Mouse (Mus musculus) layer of hippocampus, postnatal 25 days (tissue): ENCODE data around the gene Tpk1. TPM values are rescaled to one million over a fixed set of nuclear protein-coding genes. Genes with fewer than 3 reads are reported as not detected.
A peak's percentile ranks its signal among the peaks of the same experiment; 100 is the strongest.

Experiments
- DNase-seq, 2 experiments: peaks; one replicate each; pipeline ENCODE4 v3.0.0; 2022; ENCODE audit warnings: mixed read lengths in 2 of 2, low spot score in 1 of 2; ENCODE audit errors: extremely low spot score in 1 of 2
- total RNA-seq, 2 experiments: library from RNA; stranded (reverse); gene quantifications; 2 replicates each; pipeline ENCODE4 v1.2.3; 2021

Tpk1 gene
- total RNA-seq, 2 experiments from 2014 or later, result 2.1 to 3.2 TPM

- no peak for DNase-seq
Observed at GRCm38 (mm10) chr6:43459082-43459481, 207.0 kb downstream of the Tpk1 start.

- no peak for DNase-seq
Observed at GRCm38 (mm10) chr6:43457989-43458388, 208.1 kb downstream of the Tpk1 start.

GRCm38 (mm10) chr6:43449498-43449897 is 216.6 kb downstream of the Tpk1 start:
- DNase-seq, result no peak

GRCm38 (mm10) chr6:43445856-43446255 is 220.2 kb downstream of the Tpk1 start:
- no peak for DNase-seq

- DNase-seq, result no peak
Observed at GRCm38 (mm10) chr6:43442191-43442590, 223.9 kb downstream of the Tpk1 start.

- DNase-seq, result peak in 1 of 2 experiments; percentile 14
Observed at GRCm38 (mm10) chr6:43435987-43436541, 230.0 kb downstream of the Tpk1 start.

GRCm38 (mm10) chr6:43434365-43434764 is 231.7 kb downstream of the Tpk1 start:
- no peak for DNase-seq

- no peak for DNase-seq
Observed at GRCm38 (mm10) chr6:43424978-43425377, 241.1 kb downstream of the Tpk1 start.

- DNase-seq, result no peak
Observed at GRCm38 (mm10) chr6:43420358-43420979, 245.6 kb downstream of the Tpk1 start.

GRCm38 (mm10) chr6:43408949-43409348 is 257.1 kb downstream of the Tpk1 start:
- no peak for DNase-seq

- DNase-seq, result no peak
Observed at GRCm38 (mm10) chr6:43403076-43403475, 263.0 kb downstream of the Tpk1 start.

GRCm38 (mm10) chr6:43402219-43402997 is 263.7 kb downstream of the Tpk1 start:
- no peak for DNase-seq

- DNase-seq, result no peak
Observed at GRCm38 (mm10) chr6:43396426-43396825, 269.7 kb downstream of the Tpk1 start.

GRCm38 (mm10) chr6:43395538-43395937 is 270.5 kb downstream of the Tpk1 start:
- DNase-seq, result peak in 1 of 2 experiments; percentile 18

GRCm38 (mm10) chr6:43391358-43391757 is 274.7 kb downstream of the Tpk1 start:
- DNase-seq, result no peak

GRCm38 (mm10) chr6:43387273-43387672 is 278.8 kb downstream of the Tpk1 start:
- DNase-seq, result no peak

- no peak for DNase-seq
Observed at GRCm38 (mm10) chr6:43384841-43385240, 281.2 kb downstream of the Tpk1 start.

- no peak for DNase-seq
Observed at GRCm38 (mm10) chr6:43384304-43384703, 281.8 kb downstream of the Tpk1 start.

- DNase-seq, result no peak
Observed at GRCm38 (mm10) chr6:43382750-43383149, 283.3 kb downstream of the Tpk1 start.

- no peak for DNase-seq
Observed at GRCm38 (mm10) chr6:43382284-43382683, 283.8 kb downstream of the Tpk1 start.

GRCm38 (mm10) chr6:43373206-43373605 is 292.9 kb downstream of the Tpk1 start:
- DNase-seq, result no peak
